Mouse (Mus musculus) hindbrain, embryonic 11.5 days (tissue): ENCODE results near the gene Igf1r. TPM values are rescaled to one million over a fixed set of nuclear protein-coding genes. Genes with fewer than 3 reads are reported as not detected.
A peak's percentile ranks its signal among the peaks of the same experiment; 100 is the strongest.

ENCODE experiments used
- ATAC-seq: fragments of 200-750 bp; cut with Nextera tagmentation; 2 replicates; pipeline ENCODE4 v1.8.0; 2017; ENCODE audit warnings: mild to moderate bottlenecking, moderate TSS enrichment, moderate library complexity; ENCODE audit not compliant: low FRiP score
- DNase-seq: peaks from one replicate; pipeline ENCODE4 v3.0.0-alpha.2; 2015; ENCODE audit warnings: low spot score
- H3K27ac ChIP-seq: fragments of 300-500 bp; sonication (generic); 2 replicates; pipeline ENCODE4 v1.5.1; 2014; ENCODE audit warnings: mild to moderate bottlenecking, low read depth, low read length
- H3K27me3 ChIP-seq: fragments of 300-500 bp; sonication (generic); 2 replicates; pipeline ENCODE4 v1.6.1; 2014; ENCODE audit warnings: mild to moderate bottlenecking, low read length, moderate library complexity, mixed read lengths; ENCODE audit not compliant: control insufficient read depth, insufficient read depth
- H3K36me3 ChIP-seq: fragments of 300-500 bp; sonication (generic); 2 replicates; pipeline ENCODE4 v1.6.1; 2014; ENCODE audit warnings: mild to moderate bottlenecking, low read length, moderate library complexity, mixed read lengths; ENCODE audit not compliant: control insufficient read depth, insufficient read depth
- H3K4me1 ChIP-seq: fragments of 300-500 bp; sonication (generic); replicated peaks from 2 replicates; pipeline ENCODE4 v1.6.1; 2014; ENCODE audit warnings: low read length, mixed read lengths; ENCODE audit not compliant: control insufficient read depth, insufficient read depth
- H3K4me2 ChIP-seq: fragments of 300-500 bp; sonication (generic); replicated peaks from 2 replicates; pipeline ENCODE4 v1.6.1; 2014; ENCODE audit warnings: mild to moderate bottlenecking, low read depth, low read length
- H3K4me3 ChIP-seq: fragments of 300-500 bp; sonication (generic); 2 replicates; pipeline ENCODE4 v1.5.1; 2014; ENCODE audit warnings: low read depth, low read length
- H3K9ac ChIP-seq: fragments of 300-500 bp; sonication (generic); 2 replicates; pipeline ENCODE4 v1.6.1; 2014; ENCODE audit warnings: low read depth, low read length
- H3K9me3 ChIP-seq: fragments of 300-500 bp; sonication (generic); 2 replicates; pipeline ENCODE4 v1.6.1; 2016; ENCODE audit warnings: low read length; ENCODE audit not compliant: control insufficient read depth
- WGBS: fragments of 180-500 bp; shearing (Covaris S2); extraction: QIAGEN DNeasy Blood & Tissue Kit; methylation state at CpG from one replicate; pipeline ENCODE4 v1.1.7; 2014; 5-methylcytosine and 5-hydroxymethylcytosine counted together
- polyA plus RNA-seq: library from polyadenylated mRNA; unstranded; fragments of >200 nt; fragmentation: Nextera tagmentation; extraction: Ambion mirVana; gene quantifications from 2 replicates; pipeline ENCODE4 v1.2.1, GENCODE M21; 2014

Gene Igf1r
- polyA plus RNA-seq, 1 experiment from 2014 or later = 35.7 TPM

- Histone ChIP-seq H3K9ac (peak overlapping the region; percentile 29; the same call in 1 of the 2 replicates), H3K4me2 (no peak overlapping the region), H3K4me3 (no peak overlapping the region), H3K27ac (no peak overlapping the region), H3K36me3 (no peaks in the 10 kb centered on the region), H3K9me3 (no peaks in the 10 kb centered on the region), H3K27me3 (no peaks in the 10 kb centered on the region), H3K4me1 (peaks cover 3% of the 10 kb centered on the region)
- WGBS = 64% methylated on average over 7 of the region's 7 CpGs
- no peak for DNase-seq
- no peak for ATAC-seq
Measured at GRCm38 (mm10) chr7:68154588-68154987, 202.0 kb downstream of the Igf1r start.

GRCm38 (mm10) chr7:68160094-68160791 lies 207.6 kb downstream of the Igf1r start:
- H3K9ac ChIP-seq = no peak overlapping the region
- no peak overlapping the region for H3K27ac ChIP-seq
- 55% methylated on average over 13 of the region's 13 CpGs for WGBS
- ATAC-seq (no peak), DNase-seq (no peak)
- H3K9me3 ChIP-seq = no peaks in the 10 kb centered on the region
- H3K27me3 ChIP-seq = no peaks in the 10 kb centered on the region
- no peak overlapping the region for H3K4me3 ChIP-seq
- peaks cover under 1% of the 10 kb centered on the region; the same call in 1 of the 2 replicates for H3K36me3 ChIP-seq
- peaks cover 3% of the 10 kb centered on the region for H3K4me1 ChIP-seq
- H3K4me2 ChIP-seq = no peak overlapping the region

- H3K27me3 ChIP-seq = no peaks in the 10 kb centered on the region
- DNase-seq (no peak), ATAC-seq (no peak)
- no peak overlapping the region for H3K9ac ChIP-seq
- no peak overlapping the region for H3K27ac ChIP-seq
- H3K4me3 ChIP-seq = no peak overlapping the region
- no peak overlapping the region for H3K4me2 ChIP-seq
- 80% methylated on average over 3 of the region's 3 CpGs for WGBS
- H3K4me1 ChIP-seq = peaks cover 3% of the 10 kb centered on the region; the same call in 1 of the 2 replicates
- H3K36me3 ChIP-seq = peaks cover 3% of the 10 kb centered on the region; the same call in 1 of the 2 replicates
- no peaks in the 10 kb centered on the region for H3K9me3 ChIP-seq
Measured at GRCm38 (mm10) chr7:68164074-68164473, 211.4 kb downstream of the Igf1r start.

GRCm38 (mm10) chr7:68172776-68173175 lies 220.1 kb downstream of the Igf1r start:
- no peak overlapping the region for H3K4me2 ChIP-seq
- no peak overlapping the region for H3K9ac ChIP-seq
- no peaks in the 10 kb centered on the region for H3K4me1 ChIP-seq
- WGBS = 97% methylated on average over 7 of the region's 7 CpGs
- DNase-seq = no peak
- ATAC-seq = no peak
- no peaks in the 10 kb centered on the region for H3K27me3 ChIP-seq
- H3K9me3 ChIP-seq = no peaks in the 10 kb centered on the region
- H3K4me3 ChIP-seq = no peak overlapping the region
- H3K27ac ChIP-seq = no peak overlapping the region
- 0 out of 2 replicates have a peak, but pooled peaks cover 3% of the 10 kb centered on the region for H3K36me3 ChIP-seq

GRCm38 (mm10) chr7:68179672-68180071 lies 227.0 kb downstream of the Igf1r start:
- no peak for DNase-seq
- WGBS = 93% methylated on average over 1 of the region's 1 CpGs

GRCm38 (mm10) chr7:68181104-68181503 lies 228.5 kb downstream of the Igf1r start:
- Histone ChIP-seq H3K27me3 (no peaks in the 10 kb centered on the region), H3K4me3 (no peak overlapping the region)
- 85% methylated on average over 1 of the region's 1 CpGs for WGBS

More at GRCm38 (mm10) chr7:68179672-68180071, 227.0 kb downstream of the Igf1r start:
- H3K4me3 ChIP-seq = no peak overlapping the region
- no peaks in the 10 kb centered on the region for H3K9me3 ChIP-seq
- no peaks in the 10 kb centered on the region for H3K27me3 ChIP-seq
- no peak overlapping the region for H3K4me2 ChIP-seq
- H3K27ac ChIP-seq = no peak overlapping the region
- ATAC-seq = no peak
- H3K36me3 ChIP-seq = no peaks in the 10 kb centered on the region
- no peak overlapping the region for H3K9ac ChIP-seq
- H3K4me1 ChIP-seq = no peaks in the 10 kb centered on the region

GRCm38 (mm10) chr7:68182025-68182424 lies 229.4 kb downstream of the Igf1r start:
- ATAC-seq (no peak), DNase-seq (no peak)
- no peaks in the 10 kb centered on the region for H3K4me1 ChIP-seq
- no peaks in the 10 kb centered on the region for H3K36me3 ChIP-seq
- no peak overlapping the region for H3K4me2 ChIP-seq
- H3K4me3 ChIP-seq = no peak overlapping the region
- no peak overlapping the region for H3K9ac ChIP-seq
- H3K27ac ChIP-seq = no peak overlapping the region
- H3K27me3 ChIP-seq = no peaks in the 10 kb centered on the region
- H3K9me3 ChIP-seq = no peaks in the 10 kb centered on the region
- WGBS = 78% methylated on average over 7 of the region's 7 CpGs

More at GRCm38 (mm10) chr7:68181104-68181503, 228.5 kb downstream of the Igf1r start:
- Histone ChIP-seq H3K9ac (no peak overlapping the region), H3K27ac (no peak overlapping the region), H3K36me3 (no peaks in the 10 kb centered on the region), H3K9me3 (no peaks in the 10 kb centered on the region), H3K4me1 (no peaks in the 10 kb centered on the region), H3K4me2 (no peak overlapping the region)
- DNase-seq (no peak), ATAC-seq (no peak)

- no peak overlapping the region for H3K4me3 ChIP-seq
- no peak overlapping the region for H3K9ac ChIP-seq
- no peak overlapping the region for H3K4me2 ChIP-seq
- no peaks in the 10 kb centered on the region for H3K4me1 ChIP-seq
- no peaks in the 10 kb centered on the region for H3K36me3 ChIP-seq
- no peak for ATAC-seq
- no peak for DNase-seq
- no peaks in the 10 kb centered on the region for H3K9me3 ChIP-seq
- no peak overlapping the region for H3K27ac ChIP-seq
- H3K27me3 ChIP-seq = no peaks in the 10 kb centered on the region
- WGBS = 83% methylated on average over 6 of the region's 6 CpGs
Measured at GRCm38 (mm10) chr7:68182773-68183172, 230.1 kb downstream of the Igf1r start.

GRCm38 (mm10) chr7:68183421-68183820 lies 230.8 kb downstream of the Igf1r start:
- no peak overlapping the region for H3K27ac ChIP-seq
- H3K4me1 ChIP-seq = no peaks in the 10 kb centered on the region
- no peak overlapping the region for H3K4me2 ChIP-seq
- no peaks in the 10 kb centered on the region for H3K36me3 ChIP-seq
- no peak for ATAC-seq
- no peak overlapping the region for H3K9ac ChIP-seq
- WGBS = 78% methylated on average over 10 of the region's 10 CpGs
- H3K4me3 ChIP-seq = no peak overlapping the region
- H3K27me3 ChIP-seq = no peaks in the 10 kb centered on the region
- peak; percentile 22 for DNase-seq
- no peaks in the 10 kb centered on the region for H3K9me3 ChIP-seq
